Mouse (Mus musculus): ENCODE measurements at regions not wholly inside any gene's neighbourhood (a gene's known extent, or its start where the extent isn't known, plus 50 kb on each side); places are given as distances from the start of the nearest gene placed in this dataset.

GRCm38 (mm10) chr16:70621750-70622149 lies 308.0 kb downstream of the Gbe1 start:
- no peak for TF ChIP-seq POLR2A (IDR thresholded peaks at IDR 0.05; ENCODE audit: extremely low read depth, insufficient read depth, low read length)
- TF ChIP-seq CTCF (IDR thresholded peaks at IDR 0.05; ENCODE audit: low read depth, low read length), result no peak

Data from liver, adult 2 months (tissue).